Mouse (Mus musculus) forebrain, postnatal 0 days (tissue): ENCODE measurements around the gene Foxo1. TPM values are rescaled to one million over a fixed set of nuclear protein-coding genes. Genes with fewer than 3 reads are reported as not detected.

ENCODE experiments used
- ATAC-seq: fragments of 200-750 bp; cut with Nextera tagmentation; 2 replicates; pipeline ENCODE4 v1.8.0; 2017; ENCODE audit warnings: mild to moderate bottlenecking, moderate library complexity
- DNase-seq: peaks from one replicate; pipeline ENCODE4 v3.0.0-alpha.2; 2015
- H3K27ac ChIP-seq: fragments of 300-500 bp; sonication (generic); 2 replicates; pipeline ENCODE4 v1.5.1; 2014; ENCODE audit warnings: low read depth, mild to moderate bottlenecking, antibody characterized with exemption, low read length, moderate library complexity, mixed read lengths
- H3K27me3 ChIP-seq: fragments of 300-500 bp; sonication (generic); 2 replicates; pipeline ENCODE4 v1.6.1; 2014; ENCODE audit warnings: mild to moderate bottlenecking, low read length, mixed read lengths; ENCODE audit not compliant: insufficient read depth
- H3K36me3 ChIP-seq: fragments of 300-500 bp; sonication (generic); 2 replicates; pipeline ENCODE4 v1.6.1; 2014; ENCODE audit warnings: mild to moderate bottlenecking, moderate library complexity; ENCODE audit not compliant: insufficient read depth
- H3K4me1 ChIP-seq: fragments of 300-500 bp; sonication (generic); 2 replicates; pipeline ENCODE4 v1.6.1; 2014; ENCODE audit warnings: antibody characterized with exemption; ENCODE audit not compliant: insufficient read depth
- H3K4me2 ChIP-seq: fragments of 300-500 bp; sonication (generic); 2 replicates; pipeline ENCODE4 v1.6.1; 2014; ENCODE audit warnings: low read depth, mild to moderate bottlenecking, moderate library complexity
- H3K4me3 ChIP-seq: fragments of 300-500 bp; sonication (generic); 2 replicates; pipeline ENCODE4 v1.5.1; 2014; ENCODE audit warnings: low read depth, low read length, mixed read lengths
- H3K9ac ChIP-seq: fragments of 300-500 bp; sonication (generic); 2 replicates; pipeline ENCODE4 v1.6.1; 2014; ENCODE audit warnings: mild to moderate bottlenecking
- H3K9me3 ChIP-seq: fragments of 300-500 bp; sonication (generic); 2 replicates; pipeline ENCODE4 v1.6.1; 2016; ENCODE audit warnings: low read length
- CTCF ChIP-seq: sonication (generic); IDR thresholded peaks from 2 replicates; pipeline ENCODE4 v1.5.1; 2016; ENCODE audit warnings: antibody characterized with exemption, control low read depth, low read depth
- WGBS: fragments of 180-500 bp; shearing (Covaris S2); extraction: QIAGEN DNeasy Blood & Tissue Kit; methylation state at CpG from one replicate; pipeline ENCODE4 v1.1.7; 2014; 5-methylcytosine and 5-hydroxymethylcytosine counted together
- polyA plus RNA-seq: library from polyadenylated mRNA; unstranded; fragments of >200 nt; fragmentation: Nextera tagmentation; extraction: Ambion mirVana; gene quantifications from 2 replicates; pipeline ENCODE4 v1.2.1, GENCODE M21; 2015
- total RNA-seq: library from RNA; depleted of rRNA; stranded (reverse); fragments of >200 nt; gene quantifications from 2 replicates; pipeline ENCODE4 v1.2.3, GENCODE M21; 2014

Gene Foxo1
- total and polyA plus RNA-seq, 2 experiments from 2014 or later: 6.3 to 8.1 TPM

DNA sequence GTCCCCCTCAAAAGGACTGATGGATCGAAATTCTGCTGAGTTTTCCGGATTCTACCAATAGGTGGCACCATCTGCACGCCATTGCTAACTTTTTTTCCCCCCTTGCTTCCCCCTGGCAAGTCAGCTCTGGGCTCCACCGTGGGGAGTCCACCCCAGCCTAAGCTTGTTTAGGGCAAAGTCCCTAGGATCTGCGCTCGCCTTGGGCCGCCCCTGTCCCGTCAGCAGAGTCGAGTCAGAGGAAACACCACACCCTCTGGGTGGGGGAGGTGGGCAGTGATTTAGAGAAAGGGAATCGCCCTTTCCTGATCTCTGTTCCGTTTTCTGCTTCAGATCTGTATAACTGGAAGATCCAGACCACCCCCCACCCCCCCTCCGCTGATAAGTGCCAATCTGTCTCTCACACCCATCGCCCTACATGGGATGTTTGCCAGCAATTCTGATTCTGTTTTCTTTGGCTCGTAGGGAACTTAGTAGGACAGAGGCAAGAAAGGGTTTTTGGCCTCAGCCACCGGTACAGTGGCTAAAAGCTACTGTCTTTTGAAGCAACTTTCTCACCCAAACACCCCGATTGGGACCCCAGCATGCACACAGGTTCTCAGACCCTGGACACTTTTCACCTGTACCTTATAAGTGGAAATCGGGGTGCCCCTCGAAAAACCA, 10.2 kb upstream of the Foxo1 start:
- Histone ChIP-seq H3K36me3 (no peaks in the 10 kb centered on the region), H3K4me2 (peak overlapping the region; percentile 52), H3K9me3 (no peaks in the 10 kb centered on the region), H3K27ac (no peak overlapping the region), H3K4me1 (no peaks in the 10 kb centered on the region), H3K4me3 (peak overlapping the region; percentile 13), H3K9ac (0 out of 2 replicates have a peak overlapping the region, but pooled peaks have one; percentile 19), H3K27me3 (no peaks in the 10 kb centered on the region)
- peak; percentile 89 for TF ChIP-seq CTCF
- DNase-seq: peak; percentile 85
- peak; percentile 71 for ATAC-seq
- 12% methylated on average over 18 of the region's 18 CpGs for WGBS

DNA sequence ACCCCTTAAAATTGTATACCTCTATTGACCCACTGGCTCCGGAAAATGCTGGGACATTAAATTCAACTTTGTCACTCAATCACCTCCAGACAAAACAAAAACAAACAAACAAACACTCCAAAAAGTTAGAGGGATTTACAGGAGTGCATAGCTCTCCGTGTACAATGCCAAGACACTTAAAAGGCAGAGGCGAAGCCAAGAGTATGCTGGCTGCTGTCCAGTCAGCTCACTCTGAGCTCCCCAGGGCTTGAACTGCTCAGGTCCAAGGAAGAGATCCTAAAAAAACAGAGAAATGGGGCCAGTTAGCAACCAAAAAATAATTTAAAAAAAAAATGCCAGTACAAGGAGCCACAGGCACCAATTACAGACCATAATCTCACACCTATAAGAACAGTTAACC, 9.6 kb upstream of the Foxo1 start:
- Histone ChIP-seq H3K36me3 (no peaks in the 10 kb centered on the region), H3K27me3 (no peaks in the 10 kb centered on the region), H3K9me3 (no peaks in the 10 kb centered on the region), H3K27ac (no peak overlapping the region), H3K4me1 (no peaks in the 10 kb centered on the region), H3K9ac (no peak overlapping the region), H3K4me2 (no peak overlapping the region), H3K4me3 (no peak overlapping the region)
- no peak for TF ChIP-seq CTCF
- ATAC-seq (no peak), DNase-seq (peak; percentile 45)
- 15% methylated on average over 3 of the region's 3 CpGs for WGBS

DNA sequence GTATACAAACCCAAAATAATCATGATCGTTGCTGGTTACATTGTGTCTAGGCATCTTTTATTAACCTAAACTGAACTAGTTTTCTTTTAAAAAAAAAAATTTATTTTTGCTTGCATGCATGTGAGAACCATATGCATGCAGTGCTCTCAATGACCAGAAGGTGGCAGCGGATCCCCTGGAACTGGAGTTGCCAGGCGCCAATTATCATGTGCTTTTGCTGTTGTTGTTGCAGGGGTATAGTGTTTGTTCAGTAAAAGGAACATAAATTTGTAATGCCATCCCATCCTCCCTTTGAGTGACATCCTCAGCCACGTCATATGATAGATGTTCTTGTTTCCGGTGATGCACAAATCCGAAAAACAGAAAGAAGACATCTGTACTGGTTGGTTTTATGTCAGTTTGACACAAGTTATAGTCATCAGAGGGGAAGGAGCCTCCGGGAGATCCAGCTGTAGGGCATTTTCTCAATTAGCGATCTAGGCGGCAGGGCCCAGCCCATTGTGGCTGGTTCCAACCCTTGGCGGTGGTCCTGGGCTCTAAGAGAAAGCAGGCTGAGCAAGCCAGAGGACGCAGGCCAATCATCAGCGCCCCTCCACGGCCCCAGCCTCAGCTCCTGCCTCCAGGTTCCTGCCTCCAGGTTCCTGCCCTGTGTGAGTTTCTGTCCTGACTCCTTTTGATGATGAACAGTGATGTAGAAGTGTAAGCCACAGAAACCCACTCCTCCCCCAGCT, 5.5 kb upstream of the Foxo1 start:
- H3K27ac ChIP-seq: no peak overlapping the region
- 31% methylated on average over 13 of the region's 13 CpGs for WGBS
- H3K4me2 ChIP-seq: no peak overlapping the region
- ATAC-seq (peak; percentile 50), DNase-seq (peak; percentile 92)
- no peaks in the 10 kb centered on the region for H3K36me3 ChIP-seq
- TF ChIP-seq CTCF: peak; percentile 98
- H3K9me3 ChIP-seq: no peaks in the 10 kb centered on the region
- H3K27me3 ChIP-seq: peaks cover 19% of the 10 kb centered on the region; the same call in 1 of the 2 replicates
- H3K9ac ChIP-seq: no peak overlapping the region
- peaks cover 9% of the 10 kb centered on the region; the same call in 1 of the 2 replicates for H3K4me1 ChIP-seq
- H3K4me3 ChIP-seq: no peak overlapping the region

DNA sequence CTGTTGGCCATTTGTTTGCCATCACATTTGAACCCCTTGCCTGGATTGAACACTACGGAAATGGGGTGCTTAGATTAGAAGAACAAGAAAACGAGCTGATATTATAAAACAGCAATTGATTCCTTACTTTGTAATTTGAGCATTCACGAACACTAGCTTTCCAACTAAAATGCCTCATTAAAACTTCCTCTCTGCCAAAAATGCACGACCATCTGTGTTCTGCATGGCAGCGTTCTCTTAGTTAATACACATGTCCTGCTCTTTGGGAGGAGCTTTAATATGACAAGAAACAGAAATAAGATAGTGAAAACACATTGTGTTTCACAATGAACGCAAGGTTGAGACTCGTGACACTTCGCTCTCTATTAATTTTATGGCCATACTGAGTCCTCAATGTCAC, 3.8 kb upstream of the Foxo1 start:
- peak overlapping the region; percentile 54; the same call in 1 of the 2 replicates for H3K27ac ChIP-seq
- peaks cover 20% of the 10 kb centered on the region; the same call in 1 of the 2 replicates for H3K27me3 ChIP-seq
- 45% methylated on average over 8 of the region's 8 CpGs for WGBS
- H3K36me3 ChIP-seq: no peaks in the 10 kb centered on the region
- no peak overlapping the region for H3K4me3 ChIP-seq
- no peak for TF ChIP-seq CTCF
- peaks cover 9% of the 10 kb centered on the region; the same call in 1 of the 2 replicates for H3K4me1 ChIP-seq
- DNase-seq: peak; percentile 82
- no peaks in the 10 kb centered on the region for H3K9me3 ChIP-seq
- no peak overlapping the region for H3K9ac ChIP-seq
- no peak for ATAC-seq
- H3K4me2 ChIP-seq: no peak overlapping the region

DNA sequence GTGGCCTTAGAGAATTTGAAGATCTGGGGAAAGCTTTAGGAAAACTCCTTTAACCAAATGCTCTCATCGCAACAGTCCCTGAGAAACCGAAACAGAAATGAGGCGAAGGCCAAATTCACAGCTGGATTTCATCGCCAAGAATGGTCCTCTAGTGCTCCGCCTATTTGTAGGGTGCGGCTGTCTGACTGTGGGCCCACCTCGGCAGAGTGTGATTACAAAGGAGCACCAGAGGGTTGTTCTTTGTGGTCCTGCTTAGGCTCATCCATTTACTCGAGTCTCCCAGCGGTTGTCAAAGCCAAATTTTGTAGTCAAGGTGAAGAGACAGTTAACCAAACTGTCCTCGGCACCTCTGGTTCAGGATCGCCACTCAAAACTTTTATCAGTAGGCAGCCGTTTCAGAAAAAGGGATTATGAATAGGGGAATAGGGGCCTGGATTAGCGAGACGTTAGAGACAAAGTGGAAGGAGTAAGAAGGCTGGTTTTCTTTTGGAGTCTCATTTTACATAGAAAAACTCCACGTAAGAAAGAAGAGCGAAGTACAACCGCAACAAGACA, 1.5 kb upstream of the Foxo1 start:
- Histone ChIP-seq H3K4me2 (peak overlapping the region; percentile 95; the same call in 1 of the 2 replicates), H3K4me1 (peaks cover 12% of the 10 kb centered on the region), H3K27me3 (peaks cover 33% of the 10 kb centered on the region), H3K4me3 (no peak overlapping the region), H3K27ac (no peak overlapping the region), H3K9ac (no peak overlapping the region), H3K9me3 (no peaks in the 10 kb centered on the region), H3K36me3 (no peaks in the 10 kb centered on the region)
- TF ChIP-seq CTCF: no peak
- ATAC-seq (no peak), DNase-seq (no peak)
- 14% methylated on average over 17 of the region's 17 CpGs for WGBS

DNA sequence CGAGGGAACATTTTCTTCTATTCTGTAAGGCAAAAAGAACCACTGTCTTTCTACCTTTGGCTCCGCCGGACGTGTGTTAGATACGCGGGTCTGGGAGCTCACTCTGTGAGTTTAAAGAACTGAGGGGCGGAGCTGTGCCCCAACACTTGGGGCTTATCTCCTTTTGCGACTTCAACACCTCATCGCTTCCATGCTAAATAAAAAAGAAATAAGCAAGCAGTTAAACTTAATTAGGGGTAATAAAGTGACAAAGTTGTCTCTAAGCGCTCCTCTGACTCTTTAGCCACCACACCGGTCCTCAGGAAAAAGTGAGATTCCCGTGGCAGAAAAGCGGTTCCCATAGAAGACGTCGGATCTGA, 864 bp upstream of the Foxo1 start:
- Histone ChIP-seq H3K27ac (no peak overlapping the region), H3K4me1 (peaks cover 12% of the 10 kb centered on the region), H3K27me3 (peaks cover 33% of the 10 kb centered on the region), H3K36me3 (no peaks in the 10 kb centered on the region), H3K9ac (peak overlapping the region; percentile 50; the same call in 1 of the 2 replicates), H3K4me2 (peak overlapping the region; percentile 95), H3K4me3 (peak overlapping the region; percentile 77), H3K9me3 (no peaks in the 10 kb centered on the region)
- TF ChIP-seq CTCF: no peak
- ATAC-seq: no peak
- DNase-seq: no peak
- WGBS: under 1% methylated on average over 15 of the region's 15 CpGs

DNA sequence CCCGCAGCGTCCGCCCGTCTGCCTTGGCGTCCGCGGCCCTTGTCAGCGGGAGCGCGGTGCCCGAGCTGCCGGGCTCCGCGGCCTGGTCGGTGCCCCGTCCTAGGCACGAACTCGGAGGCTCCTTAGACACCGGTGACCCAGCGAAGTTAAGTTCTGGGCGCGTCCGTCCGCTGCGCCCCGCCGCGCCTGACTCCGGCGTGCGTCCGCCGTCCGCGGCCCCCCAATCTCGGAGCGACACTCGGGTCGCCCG, 276 bp downstream of the Foxo1 start:
- DNase-seq: no peak
- Histone ChIP-seq H3K9ac (peak overlapping the region; percentile 57), H3K9me3 (no peaks in the 10 kb centered on the region), H3K27ac (peak overlapping the region; percentile 57; the same call in 1 of the 2 replicates), H3K4me2 (peak overlapping the region; percentile 95), H3K27me3 (peaks cover 33% of the 10 kb centered on the region), H3K4me1 (peaks cover 12% of the 10 kb centered on the region), H3K36me3 (no peaks in the 10 kb centered on the region), H3K4me3 (peak overlapping the region; percentile 77)
- under 1% methylated on average over 37 of the region's 40 CpGs for WGBS
- peak; percentile 9; the same call in 1 of the 2 replicates for TF ChIP-seq CTCF
- ATAC-seq: no peak; the same call in 1 of the 2 replicates
